Mouse (Mus musculus) limb, embryonic 11.5 days (tissue): Measurements from ENCODE around the gene Fuca1. TPM values are rescaled to one million over a fixed set of nuclear protein-coding genes. Genes with fewer than 3 reads are reported as not detected.

Experiments used
- ATAC-seq: fragments of 200-750 bp; cut with Nextera tagmentation; 2 replicates; pipeline ENCODE4 v1.8.0; 2017; ENCODE audit warnings: low read depth; ENCODE audit not compliant: insufficient number of reproducible peaks, low FRiP score, low TSS enrichment
- DNase-seq: peaks from one replicate; pipeline ENCODE4 v3.0.0-alpha.2; 2015; ENCODE audit warnings: low spot score
- H3K27ac ChIP-seq: fragments of 300-500 bp; sonication (generic); replicated peaks from 2 replicates; pipeline ENCODE4 v1.5.1; 2014; ENCODE audit warnings: low read depth, mild to moderate bottlenecking, low read length
- H3K27me3 ChIP-seq: fragments of 300-500 bp; sonication (generic); 2 replicates; pipeline ENCODE4 v1.6.1; 2014; ENCODE audit warnings: mild to moderate bottlenecking, low read length, mixed read lengths; ENCODE audit not compliant: control insufficient read depth, insufficient read depth
- H3K36me3 ChIP-seq: fragments of 300-500 bp; sonication (generic); 2 replicates; pipeline ENCODE4 v1.6.1; 2014; ENCODE audit warnings: mild to moderate bottlenecking, low read length, moderate library complexity, mixed read lengths; ENCODE audit not compliant: control insufficient read depth, insufficient read depth
- H3K4me1 ChIP-seq: fragments of 300-500 bp; sonication (generic); 2 replicates; pipeline ENCODE4 v1.6.1; 2014; ENCODE audit warnings: low read length, mixed read lengths; ENCODE audit not compliant: control insufficient read depth, insufficient read depth
- H3K4me2 ChIP-seq: fragments of 300-500 bp; sonication (generic); 2 replicates; pipeline ENCODE4 v1.6.1; 2014; ENCODE audit warnings: low read depth, mild to moderate bottlenecking, moderate library complexity; ENCODE audit not compliant: severe bottlenecking
- H3K4me3 ChIP-seq: fragments of 300-500 bp; sonication (generic); 2 replicates; pipeline ENCODE4 v1.5.1; 2014; ENCODE audit warnings: low read depth, low read length
- H3K9ac ChIP-seq: fragments of 300-500 bp; sonication (generic); 2 replicates; pipeline ENCODE4 v1.6.1; 2014; ENCODE audit warnings: mild to moderate bottlenecking, low read length
- H3K9me3 ChIP-seq: fragments of 300-500 bp; sonication (generic); 2 replicates; pipeline ENCODE4 v1.6.1; 2016; ENCODE audit warnings: low read length; ENCODE audit not compliant: control insufficient read depth
- WGBS: fragments of 180-500 bp; shearing (Covaris S2); extraction: QIAGEN DNeasy Blood & Tissue Kit; methylation state at CpG from one replicate; pipeline ENCODE4 v1.1.7; 2014; 5-methylcytosine and 5-hydroxymethylcytosine counted together
- polyA plus RNA-seq: library from polyadenylated mRNA; unstranded; fragments of >200 nt; fragmentation: Nextera tagmentation; extraction: Ambion mirVana; gene quantifications from 2 replicates; pipeline ENCODE4 v1.2.1, GENCODE M21; 2014

Gene Fuca1
- polyA plus RNA-seq, 1 experiment from 2014 or later: 40.1 TPM

DNA sequence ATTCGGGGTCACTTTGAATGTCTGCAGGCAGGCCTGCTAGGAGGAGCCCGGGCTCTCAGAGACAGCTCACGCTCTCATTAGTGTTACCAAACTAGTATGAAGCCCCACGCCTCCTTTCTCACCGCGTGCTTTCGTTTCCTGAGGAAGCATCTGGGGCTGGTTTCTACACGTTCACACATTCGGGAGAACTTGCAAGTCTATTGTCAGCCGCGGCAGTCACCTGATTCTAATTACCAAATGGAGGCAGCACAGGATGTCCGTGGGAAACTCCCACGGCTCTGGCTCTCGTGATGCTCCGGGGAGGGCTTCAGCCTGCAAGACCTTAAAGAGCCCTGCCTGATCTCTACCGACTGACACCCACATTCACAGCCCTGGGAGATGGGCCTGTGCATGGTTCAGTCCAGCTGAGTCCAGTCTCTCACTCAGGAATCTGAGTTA lies 43.9 kb upstream of the Fuca1 start:
- no peak for ATAC-seq
- Histone ChIP-seq H3K4me1 (peaks cover 32% of the 10 kb centered on the region), H3K36me3 (peaks cover 9% of the 10 kb centered on the region; the same call in 1 of the 2 replicates), H3K9ac (peak overlapping the region; percentile 40), H3K4me2 (peak overlapping the region; percentile 41), H3K27ac (peak overlapping the region; percentile 48), H3K27me3 (no peaks in the 10 kb centered on the region), H3K4me3 (no peak overlapping the region), H3K9me3 (no peaks in the 10 kb centered on the region)
- WGBS: under 1% methylated on average over 16 of the region's 16 CpGs
- DNase-seq: peak; percentile 80

DNA sequence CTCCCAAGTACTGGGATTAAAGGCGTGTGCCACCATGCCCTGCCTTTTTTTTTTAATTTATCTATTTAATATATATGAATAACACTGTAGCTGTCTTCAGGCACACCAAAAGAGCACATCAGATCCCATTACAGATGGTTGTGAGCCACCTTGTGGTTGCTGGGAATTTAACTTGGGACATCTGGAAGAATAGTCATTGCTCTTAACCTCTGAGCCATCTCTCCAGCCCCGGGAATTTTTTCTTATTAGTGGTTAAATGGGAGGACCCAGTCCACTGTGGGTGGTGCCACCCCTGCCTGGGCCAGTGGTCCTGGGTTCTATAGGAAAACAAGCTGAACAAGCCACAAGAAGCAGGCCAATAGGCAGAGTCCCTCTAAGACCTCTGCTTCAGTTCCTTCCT lies 42.8 kb upstream of the Fuca1 start:
- no peak for DNase-seq
- ATAC-seq: no peak
- Histone ChIP-seq H3K36me3 (no peaks in the 10 kb centered on the region), H3K4me2 (no peak overlapping the region), H3K9ac (no peak overlapping the region), H3K27me3 (no peaks in the 10 kb centered on the region), H3K4me3 (no peak overlapping the region), H3K4me1 (peaks cover 26% of the 10 kb centered on the region), H3K9me3 (no peaks in the 10 kb centered on the region), H3K27ac (no peak overlapping the region)
- WGBS: 61% methylated on average over 2 of the region's 2 CpGs

DNA sequence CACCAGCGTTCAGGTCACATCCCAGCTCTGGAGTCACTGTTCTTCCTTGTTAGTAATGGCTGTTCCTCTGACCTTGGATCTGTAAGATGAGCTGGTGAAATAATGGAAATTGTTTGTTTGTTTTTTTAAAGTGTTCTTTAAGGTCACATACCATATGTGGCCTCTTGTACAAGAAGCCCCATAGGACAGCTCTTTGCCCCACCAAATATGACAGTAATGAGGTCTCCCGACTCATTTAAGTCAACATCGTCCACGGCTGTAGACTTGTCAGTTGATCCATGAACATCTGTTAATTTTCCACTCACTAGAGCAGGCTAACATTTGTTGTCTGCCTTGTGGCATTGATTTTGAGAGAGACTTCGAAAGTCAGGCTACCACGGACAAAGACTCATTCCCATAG lies 41.5 kb upstream of the Fuca1 start:
- H3K9ac ChIP-seq: no peak overlapping the region
- WGBS: 82% methylated on average over 6 of the region's 6 CpGs
- H3K4me3 ChIP-seq: no peak overlapping the region
- H3K9me3 ChIP-seq: no peaks in the 10 kb centered on the region
- no peak for ATAC-seq
- peaks cover 29% of the 10 kb centered on the region for H3K4me1 ChIP-seq
- H3K4me2 ChIP-seq: no peak overlapping the region
- H3K27ac ChIP-seq: no peak overlapping the region
- no peak for DNase-seq
- no peaks in the 10 kb centered on the region for H3K36me3 ChIP-seq
- H3K27me3 ChIP-seq: no peaks in the 10 kb centered on the region

DNA sequence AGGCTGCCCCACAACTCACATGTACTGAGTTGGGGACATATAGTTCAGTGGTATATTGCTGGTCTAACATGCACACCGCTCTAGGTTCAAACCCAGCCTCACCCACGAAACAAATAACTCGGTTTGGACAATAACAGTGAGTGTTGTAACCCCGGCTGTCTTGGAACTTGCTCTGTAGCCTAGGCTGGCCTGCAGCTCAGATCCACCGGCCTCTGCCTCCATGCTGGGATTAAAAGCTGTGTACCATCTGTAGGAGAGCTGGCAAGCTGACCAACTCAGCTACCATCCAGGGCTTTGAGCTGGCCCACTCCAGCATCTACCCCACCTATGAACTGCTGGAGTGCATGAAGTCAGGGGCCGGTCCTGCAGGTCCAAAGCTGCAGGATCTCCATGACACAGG lies 40.5 kb upstream of the Fuca1 start:
- peaks cover 24% of the 10 kb centered on the region for H3K4me1 ChIP-seq
- ATAC-seq: no peak
- H3K4me2 ChIP-seq: no peak overlapping the region
- no peak overlapping the region for H3K9ac ChIP-seq
- H3K27me3 ChIP-seq: no peaks in the 10 kb centered on the region
- H3K27ac ChIP-seq: no peak overlapping the region
- H3K36me3 ChIP-seq: no peaks in the 10 kb centered on the region
- DNase-seq: no peak
- H3K4me3 ChIP-seq: no peak overlapping the region
- no peaks in the 10 kb centered on the region for H3K9me3 ChIP-seq
- 94% methylated on average over 6 of the region's 6 CpGs for WGBS

DNA sequence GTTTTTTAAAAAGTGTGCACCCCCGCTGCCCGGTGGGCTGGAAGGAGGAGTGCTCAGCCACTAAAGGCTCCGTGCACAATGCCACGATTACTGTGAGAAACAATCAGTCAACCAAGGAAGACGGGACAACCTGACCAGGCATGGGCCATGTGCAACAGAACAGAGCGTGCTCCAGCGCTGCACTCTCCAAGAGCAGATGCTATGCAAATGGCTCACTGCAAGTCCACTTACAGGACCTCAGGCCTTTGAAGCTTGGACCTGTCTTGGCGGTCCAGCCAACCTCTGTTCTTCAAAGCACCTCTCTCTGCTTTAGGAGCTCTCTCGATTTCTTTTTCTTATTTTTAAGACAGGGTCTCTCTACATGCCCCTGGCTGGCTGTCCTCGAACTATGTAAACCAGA lies 40.0 kb upstream of the Fuca1 start:
- H3K27me3 ChIP-seq: no peaks in the 10 kb centered on the region
- WGBS: 89% methylated on average over 10 of the region's 10 CpGs
- H3K36me3 ChIP-seq: no peaks in the 10 kb centered on the region

DNA sequence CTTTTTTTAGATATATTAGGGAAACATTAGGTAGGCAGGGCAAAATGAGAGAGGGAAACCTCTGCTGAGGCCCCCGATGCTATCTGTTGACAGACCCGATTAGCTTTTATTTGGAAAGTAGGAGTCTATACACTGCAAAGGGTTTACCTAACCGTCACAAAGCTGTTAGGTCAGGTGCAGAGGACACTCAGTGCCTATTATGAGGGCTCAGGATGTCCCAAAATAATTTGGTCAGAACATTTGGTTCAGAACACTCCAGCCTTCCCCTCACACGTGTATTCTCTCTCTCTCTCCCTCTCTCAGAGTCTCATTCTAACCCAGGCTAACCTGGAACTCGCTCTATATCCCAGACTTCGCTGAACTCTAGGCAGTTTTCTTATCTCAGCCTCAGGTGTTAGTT lies 38.5 kb upstream of the Fuca1 start:
- 79% methylated on average over 6 of the region's 6 CpGs for WGBS
- no peak for DNase-seq
- ATAC-seq: no peak

More for the DNA sequence above, 40.0 kb upstream of the Fuca1 start:
- Histone ChIP-seq H3K27ac (no peak overlapping the region), H3K9me3 (no peaks in the 10 kb centered on the region), H3K4me1 (peaks cover 20% of the 10 kb centered on the region), H3K4me3 (no peak overlapping the region), H3K4me2 (no peak overlapping the region), H3K9ac (no peak overlapping the region)
- ATAC-seq: no peak
- DNase-seq: no peak

DNA sequence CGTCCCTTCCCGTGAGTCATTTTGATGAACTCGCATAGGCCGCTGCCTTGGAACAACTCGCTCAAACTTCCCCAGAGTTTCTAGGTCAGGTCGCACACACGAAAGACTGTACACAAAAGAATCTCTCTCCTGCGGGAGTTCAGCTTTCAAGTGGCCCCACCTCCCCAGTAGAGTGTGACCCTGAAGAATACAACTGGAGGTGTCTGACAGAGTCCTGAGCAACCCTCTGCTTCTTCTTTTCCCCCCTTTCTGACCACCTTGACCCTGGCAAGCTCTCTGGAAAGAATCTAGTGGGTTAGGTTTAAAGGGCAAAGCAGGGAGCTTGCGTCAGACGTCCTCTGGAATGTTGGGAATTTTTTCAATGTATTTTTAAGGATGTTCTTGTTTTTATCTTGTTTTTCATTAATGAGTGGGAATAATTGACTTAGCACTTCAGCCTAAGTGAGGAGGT lies 37.1 kb upstream of the Fuca1 start:
- no peaks in the 10 kb centered on the region for H3K9me3 ChIP-seq
- no peak overlapping the region for H3K4me3 ChIP-seq
- ATAC-seq (no peak), DNase-seq (no peak)
- no peak overlapping the region for H3K9ac ChIP-seq
- no peak overlapping the region for H3K27ac ChIP-seq
- 68% methylated on average over 10 of the region's 10 CpGs for WGBS
- no peaks in the 10 kb centered on the region for H3K36me3 ChIP-seq
- H3K4me2 ChIP-seq: no peak overlapping the region
- H3K4me1 ChIP-seq: 0 out of 2 replicates have a peak, but pooled peaks cover 5% of the 10 kb centered on the region
- H3K27me3 ChIP-seq: no peaks in the 10 kb centered on the region

More for the DNA sequence above, 38.5 kb upstream of the Fuca1 start:
- Histone ChIP-seq H3K4me3 (no peak overlapping the region), H3K4me1 (peaks cover 6% of the 10 kb centered on the region), H3K27ac (no peak overlapping the region), H3K4me2 (no peak overlapping the region), H3K27me3 (no peaks in the 10 kb centered on the region), H3K9ac (no peak overlapping the region), H3K9me3 (no peaks in the 10 kb centered on the region), H3K36me3 (no peaks in the 10 kb centered on the region)

DNA sequence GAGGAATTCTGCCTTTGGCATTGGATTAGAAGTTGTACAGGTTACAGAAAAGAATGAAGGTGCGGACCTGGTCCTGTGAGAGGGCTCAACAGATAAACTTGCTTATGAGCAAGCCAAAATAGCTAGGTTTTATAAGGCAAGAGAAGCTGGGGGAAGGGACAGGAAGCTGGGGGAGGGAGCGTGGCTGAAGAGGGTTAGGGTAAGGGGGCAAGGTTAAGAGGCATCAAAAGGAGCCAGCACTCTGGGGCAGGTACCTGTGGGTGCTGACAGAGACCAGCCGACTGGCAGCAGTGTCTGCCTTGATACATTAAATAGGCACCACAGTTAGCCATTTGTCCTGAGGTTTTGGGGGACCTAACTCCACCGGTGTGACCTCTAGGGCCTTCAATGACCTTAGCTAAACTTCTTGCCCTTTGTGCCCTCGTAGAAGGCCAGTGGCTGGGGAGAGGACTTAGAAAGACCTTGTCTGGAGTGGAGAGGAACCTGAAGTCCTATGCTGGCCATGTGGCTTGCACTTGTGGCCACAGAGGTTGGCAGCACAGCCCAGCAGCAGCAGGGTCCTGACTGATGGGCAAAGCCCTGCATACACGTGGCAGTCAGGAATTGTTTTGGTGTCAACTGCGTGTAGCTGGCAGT lies 36.5 kb upstream of the Fuca1 start:
- ATAC-seq: no peak
- 60% methylated on average over 7 of the region's 7 CpGs for WGBS
- Histone ChIP-seq H3K4me2 (no peak overlapping the region), H3K27ac (no peak overlapping the region), H3K4me1 (0 out of 2 replicates have a peak, but pooled peaks cover 5% of the 10 kb centered on the region), H3K27me3 (no peaks in the 10 kb centered on the region), H3K4me3 (no peak overlapping the region), H3K9ac (no peak overlapping the region), H3K9me3 (no peaks in the 10 kb centered on the region), H3K36me3 (no peaks in the 10 kb centered on the region)
- DNase-seq: no peak

DNA sequence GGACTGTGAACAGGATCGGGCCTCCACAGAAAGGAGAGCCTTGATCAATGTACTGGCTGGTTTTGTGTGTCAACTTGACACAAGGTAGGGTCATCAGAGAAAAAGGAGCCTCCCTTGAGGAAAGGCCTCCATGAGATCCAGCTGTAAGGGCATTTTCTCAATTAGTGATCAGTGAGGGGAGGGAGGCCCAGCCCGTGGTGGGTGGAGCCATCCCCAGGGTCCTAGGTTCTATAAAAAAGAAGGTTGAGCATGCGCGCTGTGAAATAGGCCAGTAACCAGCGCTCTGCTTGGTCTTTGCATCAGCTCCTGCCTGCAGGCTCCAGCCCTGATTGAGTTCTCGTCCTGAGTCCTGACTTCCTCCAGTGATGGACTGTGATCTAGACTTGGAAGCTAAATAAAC lies 36.0 kb upstream of the Fuca1 start:
- WGBS: 44% methylated on average over 6 of the region's 6 CpGs
- DNase-seq (peak; percentile 35), ATAC-seq (no peak)
- Histone ChIP-seq H3K4me2 (no peak overlapping the region), H3K9me3 (no peaks in the 10 kb centered on the region), H3K9ac (no peak overlapping the region), H3K4me1 (0 out of 2 replicates have a peak, but pooled peaks cover 5% of the 10 kb centered on the region), H3K27ac (no peak overlapping the region), H3K27me3 (no peaks in the 10 kb centered on the region), H3K4me3 (no peak overlapping the region), H3K36me3 (no peaks in the 10 kb centered on the region)
